Mouse (Mus musculus): ENCODE measurements around the gene Cep104.

Cep104 gene

DNA sequence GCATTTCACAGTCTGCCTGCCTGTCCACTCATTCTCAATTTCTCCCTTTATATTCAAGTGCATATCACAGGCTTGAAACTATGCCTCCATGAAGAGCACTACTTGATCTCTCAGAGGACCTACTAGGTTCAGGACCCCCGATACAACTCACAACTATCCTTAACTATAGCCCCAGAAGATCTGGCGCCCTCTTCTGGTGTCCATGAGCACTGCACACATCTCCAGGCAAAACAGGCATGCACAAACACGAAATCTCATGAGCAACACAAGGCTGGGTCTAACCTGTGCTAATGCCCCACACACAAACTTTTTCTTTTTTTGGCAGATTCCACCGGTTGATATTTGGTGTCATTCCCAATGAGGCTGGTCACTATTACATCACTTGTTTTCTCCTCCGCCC lies 70.8 kb downstream of the Cep104 start:
- DNase-seq (ENCODE audit: low read depth, low spot score) = peak; percentile 21

DNA sequence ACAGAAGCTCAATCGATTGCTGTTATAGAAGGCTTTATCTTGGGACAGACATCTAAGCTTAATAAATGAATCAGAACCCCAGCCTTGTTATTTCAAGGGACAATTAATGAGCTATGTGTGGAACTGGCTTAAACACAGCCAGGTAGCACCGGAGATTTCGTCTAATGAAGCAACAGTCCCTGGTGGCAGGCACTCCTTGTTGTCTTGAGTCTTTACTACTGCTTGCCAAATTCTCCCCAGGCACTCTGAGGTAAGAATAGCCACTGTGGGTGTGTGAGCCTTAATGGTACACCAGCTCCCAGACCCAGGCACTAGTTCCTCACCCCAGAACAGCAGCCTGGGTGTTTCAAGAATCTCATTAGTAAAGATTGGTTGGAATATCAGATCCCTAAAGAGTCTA lies 76.4 kb downstream of the Cep104 start:
- no peak for DNase-seq (ENCODE audit: low read depth, low spot score)

DNA sequence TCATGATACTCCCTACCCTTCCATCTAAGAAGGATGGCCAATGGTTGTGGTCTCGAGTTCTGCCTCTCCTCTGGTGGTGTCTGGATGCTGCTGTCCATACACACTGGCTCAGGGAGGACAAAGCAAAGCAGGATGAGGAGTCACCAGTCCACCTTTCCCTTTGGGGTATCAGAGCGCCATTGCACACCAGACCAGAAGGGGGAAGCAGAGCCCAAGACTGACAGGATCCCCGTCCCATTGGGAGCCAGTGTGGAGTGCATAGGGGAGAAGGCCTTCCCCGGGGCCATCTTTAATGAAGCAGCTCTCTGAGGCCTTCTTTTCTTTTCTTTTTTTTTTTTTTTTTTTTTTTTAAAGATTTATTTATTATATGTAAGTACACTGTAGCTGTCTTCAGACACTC lies 78.1 kb downstream of the Cep104 start:
- DNase-seq (ENCODE audit: low read depth, low spot score) = peak; percentile 23

DNA sequence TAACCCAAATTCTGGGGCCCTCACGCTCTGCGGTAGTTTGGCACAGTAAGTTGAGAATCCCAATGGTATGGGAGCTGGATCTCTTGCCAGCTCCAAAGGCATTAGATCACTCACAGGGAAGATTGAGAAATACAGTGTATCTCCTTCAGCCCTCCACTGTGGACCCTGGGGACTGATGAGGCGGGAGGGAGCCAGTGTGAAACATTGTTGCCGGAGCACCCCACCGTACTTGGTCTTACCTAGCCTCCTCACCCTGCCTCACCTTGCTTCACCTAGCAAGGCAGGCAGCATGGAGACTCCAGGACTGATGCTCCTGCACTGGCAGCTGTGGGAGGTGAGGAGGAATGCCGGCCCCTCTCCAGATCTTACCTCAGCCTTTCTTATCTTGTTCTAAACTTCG lies 80.5 kb downstream of the Cep104 start:
- no peak for DNase-seq (ENCODE audit: low read depth, low spot score)

DNA sequence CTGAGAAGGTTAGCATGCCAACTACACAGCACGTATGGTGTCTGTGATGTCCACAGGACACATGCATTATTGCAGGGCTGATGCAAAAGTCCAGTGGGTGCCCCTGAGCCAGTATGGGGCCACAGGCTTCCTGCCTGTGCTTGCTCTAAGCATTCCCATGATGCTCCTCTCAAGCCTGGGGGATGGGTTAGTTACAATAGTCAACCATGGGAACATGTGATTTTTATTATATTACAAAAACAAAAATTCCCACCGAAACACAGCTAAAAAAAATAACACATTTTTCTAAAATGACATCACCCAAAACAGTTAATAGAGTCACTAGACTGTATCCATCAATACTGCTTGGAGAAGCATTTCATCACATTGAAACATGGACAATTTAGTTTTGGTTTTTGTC lies 81.1 kb downstream of the Cep104 start:
- no peak for DNase-seq (ENCODE audit: low read depth, low spot score)

DNA sequence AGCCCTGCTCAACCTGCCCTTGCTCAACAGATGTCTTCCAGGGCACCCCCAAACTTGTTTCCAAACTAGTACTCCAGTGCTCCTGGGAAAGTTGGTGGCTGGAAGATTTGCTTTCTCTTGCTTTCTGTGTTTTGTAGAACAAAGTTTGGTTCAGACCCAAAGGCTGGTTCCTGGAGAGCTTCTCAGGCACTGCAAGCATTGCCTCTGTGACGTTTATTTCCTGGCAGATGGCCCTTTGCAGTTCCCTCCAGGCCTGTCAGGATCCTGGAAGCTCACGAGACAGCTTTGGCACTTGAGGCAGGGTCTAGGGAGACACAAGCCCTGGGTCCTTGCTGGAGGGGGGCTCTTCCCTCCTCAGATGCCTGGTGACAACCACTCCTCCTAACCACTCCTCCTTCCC lies 81.7 kb downstream of the Cep104 start:
- DNase-seq (ENCODE audit: low read depth, low spot score) = no peak

DNA sequence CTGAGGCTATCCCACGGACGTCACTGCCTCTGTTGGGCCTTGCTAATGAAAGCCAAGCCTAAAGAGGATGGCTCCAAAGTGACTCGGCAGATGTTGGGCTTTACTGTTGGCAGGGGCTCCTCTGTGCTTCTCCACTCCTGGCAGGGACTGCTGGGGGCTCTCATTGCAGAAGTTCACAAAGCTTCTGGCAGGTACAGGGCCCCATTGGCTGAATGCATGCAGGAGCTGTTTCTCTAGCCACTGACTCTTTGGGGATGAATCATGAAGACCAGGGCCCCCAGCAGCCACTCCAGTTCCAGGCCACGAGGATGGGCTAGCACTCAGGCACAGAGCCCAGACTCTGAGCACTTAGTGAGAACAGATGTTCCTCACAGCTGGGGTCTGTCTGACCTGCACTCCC lies 82.7 kb downstream of the Cep104 start:
- no peak for DNase-seq (ENCODE audit: low read depth, low spot score)
